Mouse (Mus musculus) myocyte (in vitro differentiated cells): ENCODE results near the gene Shroom3. TPM values are rescaled to one million over a fixed set of nuclear protein-coding genes. Genes with fewer than 3 reads are reported as not detected.

Experiments used
- H3K27me3 ChIP-seq: one replicate; pipeline ENCODE4 v1.6.1; 2011; ENCODE audit not compliant: control insufficient read depth, insufficient read depth, insufficient read length
- H3K36me3 ChIP-seq: one replicate; pipeline ENCODE4 v1.6.1; 2011; ENCODE audit not compliant: control insufficient read depth, insufficient read depth
- H3K4me2 ChIP-seq: one replicate; pipeline ENCODE4 v1.6.1; 2011; ENCODE audit warnings: low read depth, control low read depth
- H3K4me3 ChIP-seq: one replicate; pipeline ENCODE4 v1.5.1; 2011; ENCODE audit warnings: mild to moderate bottlenecking, control low read depth, moderate library complexity
- H3K79me2 ChIP-seq: one replicate; pipeline ENCODE4 v1.6.1; 2011; ENCODE audit not compliant: control insufficient read depth, insufficient read depth
- H3ac ChIP-seq: one replicate; pipeline ENCODE4 v1.6.1; 2011; ENCODE audit not compliant: control insufficient read depth, insufficient read length
- CEBPB ChIP-seq: IDR thresholded peaks from 2 replicates; pipeline ENCODE4 v1.6.1; 2011; ENCODE audit warnings: mild to moderate bottlenecking, moderate library complexity; ENCODE audit not compliant: poor library complexity, insufficient read depth, severe bottlenecking
- E2F4 ChIP-seq: IDR thresholded peaks from one replicate; pipeline ENCODE4 v1.6.1; 2011; ENCODE audit warnings: mild to moderate bottlenecking, control low read depth, moderate library complexity; ENCODE audit not compliant: insufficient read depth
- MAX ChIP-seq: IDR thresholded peaks from one replicate; pipeline ENCODE4 v1.6.1; 2011; ENCODE audit warnings: low read depth, mild to moderate bottlenecking, control low read depth
- MYOD1 ChIP-seq, 3 experiments: IDR thresholded peaks; one replicate each; pipeline ENCODE4 v1.6.1; 2011; ENCODE audit warnings: control low read depth in 2 of 3, low read depth in 2 of 3, mild to moderate bottlenecking in 2 of 3, moderate library complexity in 1 of 3; ENCODE audit not compliant: insufficient read length in 2 of 3, control insufficient read depth in 1 of 3
- MYOG ChIP-seq, 3 experiments: IDR thresholded peaks; one replicate each; pipeline ENCODE4 v1.6.1; 2011; ENCODE audit warnings: control low read depth in 2 of 3, low read depth in 2 of 3, mild to moderate bottlenecking in 2 of 3; ENCODE audit not compliant: insufficient read length in 2 of 3, control insufficient read depth in 1 of 3, insufficient read depth in 1 of 3
- POLR2A ChIP-seq: IDR thresholded peaks from one replicate; pipeline ENCODE4 v1.6.1; 2011; ENCODE audit warnings: low read depth, mild to moderate bottlenecking, control low read depth, moderate library complexity; ENCODE audit not compliant: insufficient read length
- POLR2AphosphoS2 ChIP-seq: IDR thresholded peaks from one replicate; pipeline ENCODE4 v1.6.1; 2011; ENCODE audit warnings: low read depth, control low read depth; ENCODE audit not compliant: insufficient read length
- REST ChIP-seq: IDR thresholded peaks from one replicate; pipeline ENCODE4 v1.6.1; 2011; ENCODE audit warnings: mild to moderate bottlenecking, control low read depth, moderate library complexity; ENCODE audit not compliant: insufficient read depth, insufficient read length
- SRF ChIP-seq: IDR thresholded peaks from one replicate; pipeline ENCODE4 v1.6.1; 2011; ENCODE audit warnings: low read depth; ENCODE audit not compliant: control insufficient read depth, insufficient read length
- TCF12 ChIP-seq: IDR thresholded peaks from one replicate; pipeline ENCODE4 v1.6.1; 2011; ENCODE audit warnings: mild to moderate bottlenecking, control low read depth; ENCODE audit not compliant: poor library complexity, insufficient read depth, severe bottlenecking
- TCF3 ChIP-seq: IDR thresholded peaks from one replicate; pipeline ENCODE4 v1.6.1; 2011; ENCODE audit warnings: low read depth, control low read depth; ENCODE audit not compliant: insufficient read length
- USF1 ChIP-seq: IDR thresholded peaks from one replicate; pipeline ENCODE4 v1.6.1; 2011; ENCODE audit warnings: low read depth, mild to moderate bottlenecking, control low read depth, moderate library complexity
- polyA plus RNA-seq: library from polyadenylated mRNA; unstranded; fragments of >200 nt; fragmentation: generic; extraction: Trizol; gene quantifications from one replicate; pipeline ENCODE4 v1.2.1, GENCODE M21; 2012; ENCODE audit warnings: missing spikeins

Shroom3 gene
- polyA plus RNA-seq, 1 experiment = 7.1 TPM

DNA sequence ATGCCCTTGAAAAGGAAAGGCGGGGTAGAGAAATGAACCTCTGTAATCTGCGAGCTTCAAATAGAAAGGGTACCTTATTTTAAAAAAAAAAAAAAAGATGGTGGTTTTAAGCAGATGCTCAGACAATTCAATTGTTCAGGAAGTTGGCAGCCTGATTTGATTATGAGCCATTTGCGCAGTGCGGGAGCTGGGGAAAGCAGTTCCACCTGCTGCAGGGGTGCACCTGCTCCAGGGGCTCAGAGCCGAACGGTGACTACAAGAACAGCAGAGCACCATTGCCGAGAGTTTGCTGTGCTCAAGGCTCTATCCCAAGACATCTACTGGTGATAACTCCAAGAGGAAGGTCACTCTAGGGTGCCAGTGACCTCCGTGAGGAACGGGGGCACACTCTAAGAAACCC lies 5.3 kb downstream of the Shroom3 start:
- no peak overlapping the region for H3ac ChIP-seq
- no peak overlapping the region for H3K4me2 ChIP-seq
- TF ChIP-seq MYOD1 (IDR thresholded peaks at IDR 0.05; ENCODE audit: control insufficient read depth in 1 of 3, insufficient read length in 2 of 3, low read depth in 2 of 3) (no peak), CEBPB (no peak), POLR2A (no peak), TCF3 (no peak), MAX (no peak), SRF (no peak), REST (no peak), USF1 (no peak), E2F4 (no peak), POLR2AphosphoS2 (no peak), TCF12 (no peak)

DNA sequence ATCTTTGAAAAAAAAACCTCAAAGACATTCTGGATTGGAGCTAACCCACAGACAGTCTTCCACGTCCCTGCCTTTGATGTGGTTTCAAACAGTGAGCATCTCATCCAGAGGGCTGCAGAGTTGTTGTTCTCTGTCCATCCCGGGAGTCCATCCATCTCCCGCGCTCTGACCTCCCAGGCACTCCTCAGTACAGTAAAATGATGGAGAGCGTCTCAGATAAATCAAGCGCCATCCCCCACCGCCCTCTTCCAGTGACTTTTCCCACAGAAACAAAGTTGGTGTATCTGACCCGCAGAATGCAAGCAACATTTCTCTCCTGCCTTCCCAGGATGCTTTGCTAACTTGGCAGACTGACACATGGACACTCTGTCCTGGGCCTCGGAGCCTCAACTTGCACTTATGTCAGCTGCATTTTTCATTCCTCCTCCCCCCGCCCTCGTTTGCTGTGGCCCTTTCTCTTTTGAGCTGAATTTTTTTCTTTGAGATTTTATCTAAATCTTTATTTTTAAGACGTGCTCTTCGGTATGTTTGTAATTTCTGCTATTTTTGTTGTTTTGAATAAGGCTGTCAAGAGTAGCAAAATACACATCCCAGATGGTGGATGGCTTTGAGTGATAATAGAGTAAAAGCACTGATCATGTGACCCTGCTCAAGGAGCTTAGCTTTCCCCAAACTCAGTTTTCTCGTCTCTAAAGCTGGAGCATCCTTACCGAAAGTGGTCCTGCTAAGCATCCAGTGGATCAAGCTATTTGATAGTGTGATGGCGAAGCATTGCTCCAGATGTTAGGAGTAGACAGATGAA lies 9.2 kb downstream of the Shroom3 start:
- H3ac ChIP-seq = no peak overlapping the region
- H3K36me3 ChIP-seq = no peaks in the 10 kb centered on the region
- H3K79me2 ChIP-seq = no peaks in the 10 kb centered on the region
- no peak overlapping the region for H3K4me3 ChIP-seq
- TF ChIP-seq TCF3 = no peak
- TF ChIP-seq POLR2A = no peak
- no peak for TF ChIP-seq REST
- no peak for TF ChIP-seq MYOG (IDR thresholded peaks at IDR 0.05; ENCODE audit: control insufficient read depth in 1 of 3, insufficient read depth in 1 of 3, insufficient read length in 2 of 3, low read depth in 2 of 3)
- no peak for TF ChIP-seq E2F4
- no peak for TF ChIP-seq POLR2AphosphoS2
- TF ChIP-seq USF1 = no peak
- TF ChIP-seq MAX = no peak
- no peak for TF ChIP-seq SRF
- no peak for TF ChIP-seq MYOD1 (IDR thresholded peaks at IDR 0.05; ENCODE audit: control insufficient read depth in 1 of 3, insufficient read length in 2 of 3, low read depth in 2 of 3)
- no peak for TF ChIP-seq CEBPB
- TF ChIP-seq TCF12 = no peak
- H3K4me2 ChIP-seq = no peak overlapping the region
- H3K27me3 ChIP-seq = no peaks in the 10 kb centered on the region

More for the DNA sequence above, 5.3 kb downstream of the Shroom3 start:
- Histone ChIP-seq H3K36me3 (no peaks in the 10 kb centered on the region), H3K79me2 (no peaks in the 10 kb centered on the region), H3K27me3 (peaks cover under 1% of the 10 kb centered on the region), H3K4me3 (no peak overlapping the region)

DNA sequence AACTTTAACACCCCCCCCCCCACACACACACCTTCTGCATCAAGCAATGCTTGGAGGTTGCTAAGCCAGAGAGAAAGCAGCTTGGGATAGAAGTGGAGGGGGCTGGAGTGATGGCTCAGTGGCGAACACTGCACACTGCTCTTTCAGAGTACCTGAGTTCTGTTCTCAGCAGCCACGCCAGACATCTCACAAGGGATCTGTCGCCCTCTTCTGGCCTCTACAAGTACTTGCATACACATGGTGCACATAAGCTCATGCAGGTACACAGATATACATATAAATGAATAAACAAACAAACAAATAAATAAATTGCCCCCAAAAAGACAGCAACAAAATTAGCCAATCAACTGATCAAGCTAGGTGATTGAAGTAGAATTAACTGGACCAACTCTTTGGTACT lies 10.5 kb downstream of the Shroom3 start:
- Histone ChIP-seq H3K79me2 (no peaks in the 10 kb centered on the region), H3K27me3 (no peaks in the 10 kb centered on the region), H3K36me3 (no peaks in the 10 kb centered on the region), H3K4me2 (no peak overlapping the region), H3ac (no peak overlapping the region), H3K4me3 (no peak overlapping the region)
- TF ChIP-seq MYOD1 (IDR thresholded peaks at IDR 0.05; ENCODE audit: control insufficient read depth in 1 of 3, insufficient read length in 2 of 3, low read depth in 2 of 3) (no peak), TCF3 (no peak), MAX (no peak), E2F4 (no peak), MYOG (IDR thresholded peaks at IDR 0.05; ENCODE audit: control insufficient read depth in 1 of 3, insufficient read depth in 1 of 3, insufficient read length in 2 of 3, low read depth in 2 of 3) (no peak), USF1 (no peak), TCF12 (no peak), REST (no peak), SRF (no peak), POLR2A (no peak)

DNA sequence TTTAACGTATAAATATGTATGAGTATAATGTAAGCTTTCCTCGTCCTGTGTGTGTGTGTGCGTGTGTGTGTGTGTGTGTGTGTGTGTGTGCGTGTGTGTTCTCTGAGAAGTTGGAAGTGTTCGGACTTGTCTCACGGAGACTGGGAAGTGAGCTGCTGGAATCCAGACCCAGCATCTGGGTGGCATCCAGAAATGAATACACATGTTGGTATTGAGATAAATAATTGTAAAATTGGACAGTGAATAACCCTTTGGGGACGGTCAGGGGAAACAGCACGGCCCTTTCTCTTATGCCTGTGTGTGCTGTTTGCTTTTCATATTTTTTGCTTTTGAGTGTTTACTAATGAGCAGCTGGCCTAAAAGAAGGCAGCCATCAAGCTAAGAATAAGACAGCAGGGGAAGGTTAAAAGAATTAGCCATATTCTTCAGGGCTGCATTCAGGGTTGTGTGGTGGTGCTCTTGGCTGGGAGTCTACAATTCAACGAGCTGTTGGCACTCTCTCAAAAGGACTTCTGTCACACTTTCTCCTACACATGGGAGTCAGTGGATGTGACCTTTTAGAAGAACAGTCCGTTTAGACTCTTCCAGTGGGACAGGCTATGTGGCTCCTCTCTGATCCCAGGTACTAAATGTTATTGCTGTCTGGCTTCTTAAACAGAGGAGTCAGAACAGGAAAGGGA lies 11.2 kb downstream of the Shroom3 start:
- no peak overlapping the region for H3K4me3 ChIP-seq
- no peaks in the 10 kb centered on the region for H3K27me3 ChIP-seq
- H3K4me2 ChIP-seq = no peak overlapping the region
- TF ChIP-seq TCF3 = no peak
- no peak for TF ChIP-seq TCF12
- TF ChIP-seq USF1 = no peak
- no peak for TF ChIP-seq POLR2AphosphoS2
- TF ChIP-seq MYOG (IDR thresholded peaks at IDR 0.05; ENCODE audit: control insufficient read depth in 1 of 3, insufficient read depth in 1 of 3, insufficient read length in 2 of 3, low read depth in 2 of 3) = no peak
- no peak for TF ChIP-seq SRF
- TF ChIP-seq E2F4 = no peak
- TF ChIP-seq CEBPB = no peak
- no peak for TF ChIP-seq MYOD1 (IDR thresholded peaks at IDR 0.05; ENCODE audit: control insufficient read depth in 1 of 3, insufficient read length in 2 of 3, low read depth in 2 of 3)
- TF ChIP-seq REST = no peak
- no peak for TF ChIP-seq MAX
- no peak for TF ChIP-seq POLR2A
- H3ac ChIP-seq = no peak overlapping the region
- no peaks in the 10 kb centered on the region for H3K36me3 ChIP-seq
- H3K79me2 ChIP-seq = no peaks in the 10 kb centered on the region
